Mouse (Mus musculus) cerebellum, adult 11-12 months (tissue): ENCODE results near the gene Sall2.
A peak's percentile ranks its signal among the peaks of the same experiment; 100 is the strongest.

ENCODE experiments used
- DNase-seq: peaks from one replicate; pipeline ENCODE4 v3.0.0; 2022

Sall2 gene

GRCm38 (mm10) chr14:52295558-52296264 is 32.9 kb downstream of the Sall2 start:
- DNase-seq, result no peak

- DNase-seq, result no peak
Measured at GRCm38 (mm10) chr14:52284191-52284590, 44.4 kb downstream of the Sall2 start.

GRCm38 (mm10) chr14:52283629-52284028 is 44.9 kb downstream of the Sall2 start:
- DNase-seq, result no peak

- DNase-seq, result no peak
Measured at GRCm38 (mm10) chr14:52279747-52280120, 48.8 kb downstream of the Sall2 start.

- DNase-seq, result peak; percentile 98
Measured at GRCm38 (mm10) chr14:52278932-52279746, 49.4 kb downstream of the Sall2 start, which contains the start of the genes Tox4 and Rab2b. Gene Tox4 (plus strand): TSS chr14:52279146. Gene Rab2b (minus strand): TSS chr14:52279545.

GRCm38 (mm10) chr14:52277210-52277609 is 51.4 kb downstream of the Sall2 start:
- no peak for DNase-seq

GRCm38 (mm10) chr14:52272781-52273180 is 55.8 kb downstream of the Sall2 start:
- no peak for DNase-seq
